ENCODE assay signal across 28 mouse cellular contexts in genomic region chr13:42337072-42337471, GRCm38 (mm10). TPM values are rescaled to one million over a fixed set of nuclear protein-coding genes. Genes with fewer than 3 reads are reported as not detected.
DNase-seq lines count a peak whose midpoint lies in the region; ATAC-seq and TF ChIP-seq lines count a peak whose summit lies in the region.
"Had no signal": no experiment of that assay in that cellular context is flagged by ENCODE, and none has a peak within 500 bp of the region (broad histone marks: within the 10 kb centered on the region; RNA-seq: fewer than 3 reads in every experiment).

No protein-coding gene starts in this region.

- TF ChIP-seq POLR2A in testis, adult 2 months (IDR thresholded peaks at IDR 0.05; ENCODE audit: control insufficient read depth, low read depth, low read length): no peak

- ATAC-seq in common myeloid progenitor, adult 5-6 weeks (replicated peaks; ENCODE audit: low read depth, poor library complexity, severe bottlenecking): peak; percentile 60
- peak; percentile 55 for ATAC-seq in megakaryocyte progenitor cell, adult 5-6 weeks (replicated peaks; ENCODE audit: poor library complexity)
- ATAC-seq: forebrain, embryonic 13.5 days; forebrain, embryonic 16.5 days; hindbrain, postnatal 0 days; inflammation-experienced regulatory T-cells, adult 6 months; Patski had no signal

- H3K4me1 ChIP-seq in testis, adult 2 months (ENCODE audit: control insufficient read depth, insufficient read depth, low read length): no peaks in the 10 kb centered on the region
- H3K4me1 ChIP-seq in hindbrain, embryonic 10.5 days (replicated peaks): no peaks in the 10 kb centered on the region
- H3K4me1 ChIP-seq: forebrain, embryonic 13.5 days had no signal

- no peak for DNase-seq in testis, postnatal 10 days (ENCODE audit: low spot score)
- no peak for DNase-seq in left cerebral cortex, adult 18-20 months (ENCODE audit: low spot score in 2 of 2)
- no peak for DNase-seq in lung, postnatal 4 days
- DNase-seq in yolk sac, embryonic 10.5 days (ENCODE audit: low spot score): no peak
- DNase-seq in hindbrain, embryonic 10.5 days (ENCODE audit: low spot score): no peak
- DNase-seq: adrenal gland, postnatal 10 days; adrenal gland, postnatal 36 days; cerebellum, adult 18-20 months; cerebellum, postnatal 10 days; cerebellum, postnatal 36 days; gastrocnemius, postnatal 10 days; gastrocnemius, postnatal 36 days; heart, adult 11 months; heart, postnatal 10 days; heart, postnatal 36 days had no signal

- no peak overlapping the region for H3K27ac ChIP-seq in testis, adult 2 months (ENCODE audit: control insufficient read depth, insufficient read depth, low read depth, low read length)
- H3K27ac ChIP-seq in hindbrain, embryonic 10.5 days: no peak overlapping the region
- H3K27ac ChIP-seq: forebrain, embryonic 10.5 days; forebrain, embryonic 13.5 days; heart, embryonic 15.5 days; hindbrain, embryonic 14.5 days; hindbrain, postnatal 0 days had no signal

- H3K27me3 ChIP-seq in testis, adult 2 months (ENCODE audit: control insufficient read depth, insufficient read depth, low read length): no peaks in the 10 kb centered on the region
- no peaks in the 10 kb centered on the region for H3K27me3 ChIP-seq in hindbrain, embryonic 10.5 days (ENCODE audit: insufficient read depth, poor library complexity, severe bottlenecking)
- H3K27me3 ChIP-seq: forebrain, embryonic 13.5 days; heart, embryonic 12.5 days; heart, embryonic 15.5 days; Patski had no signal

- H3K4me3 ChIP-seq in testis, adult 2 months (ENCODE audit: control insufficient read depth, low read depth, low read length): peak overlapping the region; percentile 74; the same call in 1 of the 2 replicates
- H3K4me3 ChIP-seq in hindbrain, embryonic 10.5 days: no peak overlapping the region
- H3K4me3 ChIP-seq: forebrain, embryonic 10.5 days; forebrain, embryonic 13.5 days; heart, embryonic 12.5 days; heart, embryonic 15.5 days had no signal

- TF ChIP-seq CTCF in testis, adult 2 months (IDR thresholded peaks at IDR 0.05; ENCODE audit: control insufficient read depth, insufficient read depth, insufficient replicate concordance, low read depth, low read length): no peak

- H3K9me3 ChIP-seq in hindbrain, embryonic 10.5 days: no peaks in the 10 kb centered on the region
- H3K9me3 ChIP-seq: forebrain, embryonic 10.5 days; forebrain, embryonic 13.5 days; G1E; heart, embryonic 12.5 days; heart, embryonic 15.5 days had no signal

- H3K36me3 ChIP-seq in testis, adult 2 months (ENCODE audit: control insufficient read depth, insufficient read depth, low read length): no peaks in the 10 kb centered on the region
- no peaks in the 10 kb centered on the region for H3K36me3 ChIP-seq in hindbrain, embryonic 10.5 days
- H3K36me3 ChIP-seq: forebrain, embryonic 10.5 days; G1E; heart, embryonic 12.5 days; heart, embryonic 15.5 days had no signal

- 82% methylated on average over 2 of the region's 2 CpGs for WGBS in hindbrain, embryonic 10.5 days

RNA-seq across cellular contexts. Expression of gene Edn1, which starts 35.8 kb away (rescaled TPM):
- polyA plus RNA-seq in testis, adult 2 months (2012; rRNA removed): 0.64 and 0.66 TPM in 2 replicates
- total RNA-seq in common myeloid progenitor, adult 5-6 weeks (2017): 0.14 TPM in 1 of 2 replicates, not detected in the other
- not detected in 2 replicates for total RNA-seq in megakaryocyte progenitor cell, adult 5-6 weeks (2015)
- total RNA-seq in megakaryocyte progenitor cell, adult 5-6 weeks (2017): not detected in 2 replicates
- 1 to 10 TPM; 2.6 to 3.7 TPM for total RNA-seq in left cerebral cortex, adult 18-20 months (2021)
- 0.99 and 1.2 TPM in 2 replicates for polyA plus RNA-seq in hindbrain, embryonic 10.5 days (2016; fragmentation: Nextera tagmentation; extraction: Ambion mirVana)
- polyA plus RNA-seq: G1E; inflammation-experienced regulatory T-cells, adult 6 months had no signal
